Mouse (Mus musculus): Measurements from ENCODE around the gene Hnrnpa3.

GRCm38 (mm10) chr2:75656924-75657323, 2.1 kb upstream of the Hnrnpa3 start:
- TF ChIP-seq CTCF (IDR thresholded peaks at IDR 0.05; ENCODE audit: borderline replicate concordance, control insufficient read depth, extremely low read depth, insufficient read depth, low read length, poor library complexity) (no peak), POLR2A (IDR thresholded peaks at IDR 0.05; ENCODE audit: control insufficient read depth, extremely low read depth, insufficient read depth, low read length, poor library complexity) (no peak)
